Mouse (Mus musculus) lung, embryonic 14.5 days (tissue): ENCODE results near the gene Homer1. TPM values are rescaled to one million over a fixed set of nuclear protein-coding genes. Genes with fewer than 3 reads are reported as not detected.
A peak's percentile ranks its signal among the peaks of the same experiment; 100 is the strongest.

ENCODE experiments used
- ATAC-seq: fragments of 200-750 bp; cut with Nextera tagmentation; 2 replicates; pipeline ENCODE4 v1.8.0; 2017; ENCODE audit warnings: mild to moderate bottlenecking, moderate TSS enrichment, moderate library complexity; ENCODE audit not compliant: insufficient read depth
- DNase-seq: peaks from one replicate; pipeline ENCODE4 v3.0.0-alpha.2; 2015
- H3K27ac ChIP-seq: fragments of 300-500 bp; sonication (generic); 2 replicates; pipeline ENCODE4 v1.5.1; 2014; ENCODE audit warnings: low read depth, mild to moderate bottlenecking, moderate library complexity
- H3K27me3 ChIP-seq: fragments of 300-500 bp; sonication (generic); 2 replicates; pipeline ENCODE4 v1.6.1; 2014; ENCODE audit warnings: low read length, control low read depth; ENCODE audit not compliant: insufficient read depth
- H3K36me3 ChIP-seq: fragments of 300-500 bp; sonication (generic); 2 replicates; pipeline ENCODE4 v1.6.1; 2014; ENCODE audit warnings: control low read depth; ENCODE audit not compliant: insufficient read depth
- H3K4me1 ChIP-seq: fragments of 300-500 bp; sonication (generic); 2 replicates; pipeline ENCODE4 v1.6.1; 2014; ENCODE audit warnings: antibody characterized with exemption, control low read depth; ENCODE audit not compliant: insufficient read depth
- H3K4me2 ChIP-seq: fragments of 300-500 bp; sonication (generic); 2 replicates; pipeline ENCODE4 v1.6.1; 2014; ENCODE audit warnings: mild to moderate bottlenecking
- H3K4me3 ChIP-seq: fragments of 300-500 bp; sonication (generic); 2 replicates; pipeline ENCODE4 v1.5.1; 2014; ENCODE audit warnings: low read depth, low read length
- H3K9ac ChIP-seq: fragments of 300-500 bp; sonication (generic); 2 replicates; pipeline ENCODE4 v1.6.1; 2014
- H3K9me3 ChIP-seq: fragments of 300-500 bp; sonication (generic); 2 replicates; pipeline ENCODE4 v1.6.1; 2016; ENCODE audit warnings: low read depth, low read length, control low read depth
- CTCF ChIP-seq: IDR thresholded peaks from 2 replicates; pipeline ENCODE4 v1.5.1; 2016; ENCODE audit warnings: antibody characterized with exemption, low read depth
- WGBS: fragments of 180-500 bp; shearing (Covaris S2); extraction: QIAGEN DNeasy Blood & Tissue Kit; methylation state at CpG from one replicate; pipeline ENCODE4 v1.1.7; 2014; 5-methylcytosine and 5-hydroxymethylcytosine counted together
- polyA plus RNA-seq: library from polyadenylated mRNA; unstranded; fragments of >200 nt; fragmentation: Nextera tagmentation; extraction: Ambion mirVana; gene quantifications from 2 replicates; pipeline ENCODE4 v1.2.1, GENCODE M21; 2014

Homer1 gene
- polyA plus RNA-seq, 1 experiment from 2014 or later, result 5.8 TPM

DNA sequence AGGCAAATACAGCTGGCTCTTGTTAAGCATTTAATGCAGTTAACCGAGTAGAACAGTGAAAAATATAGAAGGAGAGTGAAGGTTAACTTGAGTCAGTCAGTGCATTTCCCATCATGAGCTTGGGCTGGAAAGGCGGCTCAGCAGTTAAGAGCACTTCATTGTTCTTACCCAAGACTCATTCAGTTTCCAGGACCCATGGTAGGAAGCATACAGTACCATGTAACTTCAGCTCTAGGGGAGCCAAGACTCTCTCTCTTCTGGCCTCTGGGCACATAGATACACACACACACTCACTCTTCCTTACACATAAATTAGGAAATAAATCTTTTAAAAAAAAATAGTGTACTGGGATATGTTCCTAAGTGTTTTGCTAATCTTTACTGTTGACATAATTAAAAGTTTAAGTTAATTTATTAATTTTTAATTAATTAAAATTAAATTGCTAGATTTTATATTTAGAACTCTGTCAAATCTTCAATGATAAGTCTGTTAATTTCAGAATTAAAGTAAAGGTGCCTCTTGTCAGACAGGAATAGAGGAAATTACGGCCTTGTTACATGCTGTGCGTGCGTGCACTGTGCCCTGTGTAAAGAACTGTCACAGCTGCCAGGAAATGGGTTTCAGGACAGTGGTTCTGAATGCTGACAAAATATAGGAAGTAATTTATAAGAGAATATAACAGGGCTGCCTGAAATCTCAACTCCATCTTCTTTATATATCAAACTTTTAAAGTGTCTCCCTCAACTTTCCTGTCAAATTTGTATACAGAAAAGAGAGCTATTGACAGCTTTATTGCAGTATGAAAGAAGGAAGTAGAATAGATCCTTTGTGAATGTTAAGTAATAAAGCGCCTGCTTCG is 55.2 kb downstream of the Homer1 start:
- no peaks in the 10 kb centered on the region for H3K9me3 ChIP-seq
- DNase-seq, result peak; percentile 24

GRCm38 (mm10) chr13:93355279-93355587 is 55.8 kb downstream of the Homer1 start:
- WGBS, result 85% methylated on average over 6 of the region's 6 CpGs
- no peak overlapping the region for H3K9ac ChIP-seq
- ATAC-seq (no peak), DNase-seq (no peak)
- H3K9me3 ChIP-seq, result no peaks in the 10 kb centered on the region
- no peak overlapping the region for H3K4me2 ChIP-seq
- no peak overlapping the region for H3K27ac ChIP-seq
- no peak for TF ChIP-seq CTCF
- no peaks in the 10 kb centered on the region for H3K4me1 ChIP-seq
- peaks cover 2% of the 10 kb centered on the region; the same call in 1 of the 2 replicates for H3K36me3 ChIP-seq
- H3K4me3 ChIP-seq, result no peak overlapping the region
- H3K27me3 ChIP-seq, result no peaks in the 10 kb centered on the region

More for the DNA sequence above, 55.2 kb downstream of the Homer1 start:
- H3K4me3 ChIP-seq, result no peak overlapping the region
- H3K4me1 ChIP-seq, result no peaks in the 10 kb centered on the region
- no peak overlapping the region for H3K4me2 ChIP-seq
- H3K27me3 ChIP-seq, result no peaks in the 10 kb centered on the region
- H3K27ac ChIP-seq, result no peak overlapping the region
- no peak overlapping the region for H3K9ac ChIP-seq
- WGBS, result 64% methylated on average over 7 of the region's 7 CpGs
- peaks cover 3% of the 10 kb centered on the region; the same call in 1 of the 2 replicates for H3K36me3 ChIP-seq
- TF ChIP-seq CTCF, result no peak
- no peak for ATAC-seq

DNA sequence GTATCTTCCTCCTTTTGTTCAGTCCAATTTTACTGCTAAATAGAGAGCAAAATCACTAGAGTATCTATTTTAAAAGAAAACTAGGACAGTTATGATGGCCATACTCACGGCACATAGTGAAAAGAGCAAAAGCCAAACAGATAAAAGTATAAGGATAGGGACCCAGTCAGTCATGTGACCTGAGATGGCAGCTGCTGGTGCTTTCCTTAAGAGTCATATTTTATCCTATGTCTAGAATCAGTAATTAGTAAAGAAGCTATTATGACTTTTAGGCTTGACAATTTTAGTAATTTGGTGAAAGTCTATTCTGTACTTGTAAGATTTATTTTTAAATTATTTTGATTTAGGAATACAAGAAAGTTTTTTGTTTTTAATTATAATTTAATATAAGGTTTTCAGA is 59.1 kb downstream of the Homer1 start:
- Histone ChIP-seq H3K27ac (no peak overlapping the region), H3K9ac (no peak overlapping the region), H3K27me3 (no peaks in the 10 kb centered on the region), H3K4me2 (no peak overlapping the region), H3K4me1 (no peaks in the 10 kb centered on the region), H3K9me3 (no peaks in the 10 kb centered on the region), H3K36me3 (no peaks in the 10 kb centered on the region), H3K4me3 (no peak overlapping the region)
- WGBS, result 78% methylated on average over 1 of the region's 1 CpGs
- DNase-seq (no peak), ATAC-seq (no peak)
- TF ChIP-seq CTCF, result no peak

DNA sequence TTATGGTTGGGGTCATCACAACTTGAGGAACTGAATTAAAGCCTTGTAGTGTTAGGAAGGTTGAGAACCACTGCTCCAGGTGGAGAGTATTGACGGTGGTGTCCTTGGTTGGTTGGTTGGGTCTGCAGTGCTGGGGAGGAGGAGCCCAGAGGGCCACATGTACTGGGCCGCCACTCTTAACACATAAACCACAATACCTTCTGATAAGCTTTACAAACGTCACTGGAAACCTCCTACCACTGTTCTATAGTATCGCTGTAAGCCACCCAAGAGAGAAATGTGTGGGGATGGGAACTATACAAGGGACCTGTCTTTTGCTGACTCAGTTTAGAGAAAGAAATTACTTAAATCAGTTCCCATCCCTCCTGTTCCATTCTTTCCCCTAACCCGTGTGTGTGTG is 68.1 kb downstream of the Homer1 start:
- H3K4me3 ChIP-seq, result no peak overlapping the region
- H3K36me3 ChIP-seq, result 0 out of 2 replicates have a peak, but pooled peaks cover 6% of the 10 kb centered on the region
- H3K4me2 ChIP-seq, result no peak overlapping the region
- no peak for TF ChIP-seq CTCF
- H3K27ac ChIP-seq, result no peak overlapping the region
- 80% methylated on average over 5 of the region's 5 CpGs for WGBS
- DNase-seq, result no peak
- H3K27me3 ChIP-seq, result no peaks in the 10 kb centered on the region
- no peak overlapping the region for H3K9ac ChIP-seq
- H3K9me3 ChIP-seq, result no peaks in the 10 kb centered on the region
- no peak for ATAC-seq
- no peaks in the 10 kb centered on the region for H3K4me1 ChIP-seq

- Histone ChIP-seq H3K36me3 (0 out of 2 replicates have a peak, but pooled peaks cover 6% of the 10 kb centered on the region), H3K9me3 (no peaks in the 10 kb centered on the region), H3K4me3 (no peak overlapping the region), H3K4me2 (no peak overlapping the region), H3K27me3 (no peaks in the 10 kb centered on the region), H3K27ac (no peak overlapping the region), H3K9ac (no peak overlapping the region), H3K4me1 (no peaks in the 10 kb centered on the region)
- DNase-seq (no peak), ATAC-seq (no peak)
- 86% methylated on average over 7 of the region's 7 CpGs for WGBS
- no peak for TF ChIP-seq CTCF
Measured at GRCm38 (mm10) chr13:93368812-93369584, 69.6 kb downstream of the Homer1 start.

DNA sequence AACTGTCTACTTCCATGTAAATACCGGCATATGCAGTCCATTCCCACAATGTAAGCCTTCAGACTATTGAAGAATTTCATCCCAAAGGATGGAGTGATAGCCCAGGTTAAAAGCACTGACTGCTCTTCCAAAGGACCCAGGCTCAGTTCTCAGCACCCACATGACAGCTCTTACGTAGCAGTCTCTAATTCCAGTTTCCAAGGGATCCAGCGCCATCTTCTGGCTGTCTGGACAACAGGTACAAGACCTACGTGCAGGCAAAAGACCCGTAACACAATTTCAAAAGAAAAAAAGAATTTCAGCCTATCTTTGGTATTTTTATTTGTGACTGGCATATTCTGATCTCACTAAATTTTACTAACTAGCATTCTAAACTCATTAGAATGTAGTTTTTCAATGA is 75.0 kb downstream of the Homer1 start:
- DNase-seq (no peak), ATAC-seq (no peak)
- no peaks in the 10 kb centered on the region for H3K27me3 ChIP-seq
- no peak overlapping the region for H3K27ac ChIP-seq
- H3K9ac ChIP-seq, result no peak overlapping the region
- WGBS, result 91% methylated on average over 5 of the region's 5 CpGs
- H3K4me3 ChIP-seq, result no peak overlapping the region
- H3K4me2 ChIP-seq, result no peak overlapping the region
- no peaks in the 10 kb centered on the region for H3K9me3 ChIP-seq
- no peak for TF ChIP-seq CTCF
- no peaks in the 10 kb centered on the region for H3K4me1 ChIP-seq
- H3K36me3 ChIP-seq, result no peaks in the 10 kb centered on the region

GRCm38 (mm10) chr13:93378493-93378892 is 79.1 kb downstream of the Homer1 start:
- Histone ChIP-seq H3K4me3 (no peak overlapping the region), H3K9ac (no peak overlapping the region), H3K36me3 (no peaks in the 10 kb centered on the region), H3K9me3 (no peaks in the 10 kb centered on the region), H3K4me1 (no peaks in the 10 kb centered on the region), H3K4me2 (no peak overlapping the region), H3K27me3 (no peaks in the 10 kb centered on the region), H3K27ac (no peak overlapping the region)
- ATAC-seq (no peak), DNase-seq (no peak)
- WGBS, result 68% methylated on average over 1 of the region's 1 CpGs
- no peak for TF ChIP-seq CTCF
